Mouse (Mus musculus) kidney, adult 10 weeks (tissue): ENCODE results near the gene Tcl1. TPM values are rescaled to one million over a fixed set of nuclear protein-coding genes. Genes with fewer than 3 reads are reported as not detected.

ENCODE experiments used
- polyA plus RNA-seq: library from polyadenylated mRNA; stranded (reverse); fragments of 350-450 nt; fragmentation: Illumina TruSeq; extraction: RNeasy Lipid Tissue Mini Kit (QIAGEN cat#74804); gene quantifications from one replicate; pipeline ENCODE4 v1.2.3, GENCODE M21; 2014; ENCODE audit warnings: low read depth, low replicate concordance

Gene Tcl1
- polyA plus RNA-seq, result not detected

DNA sequence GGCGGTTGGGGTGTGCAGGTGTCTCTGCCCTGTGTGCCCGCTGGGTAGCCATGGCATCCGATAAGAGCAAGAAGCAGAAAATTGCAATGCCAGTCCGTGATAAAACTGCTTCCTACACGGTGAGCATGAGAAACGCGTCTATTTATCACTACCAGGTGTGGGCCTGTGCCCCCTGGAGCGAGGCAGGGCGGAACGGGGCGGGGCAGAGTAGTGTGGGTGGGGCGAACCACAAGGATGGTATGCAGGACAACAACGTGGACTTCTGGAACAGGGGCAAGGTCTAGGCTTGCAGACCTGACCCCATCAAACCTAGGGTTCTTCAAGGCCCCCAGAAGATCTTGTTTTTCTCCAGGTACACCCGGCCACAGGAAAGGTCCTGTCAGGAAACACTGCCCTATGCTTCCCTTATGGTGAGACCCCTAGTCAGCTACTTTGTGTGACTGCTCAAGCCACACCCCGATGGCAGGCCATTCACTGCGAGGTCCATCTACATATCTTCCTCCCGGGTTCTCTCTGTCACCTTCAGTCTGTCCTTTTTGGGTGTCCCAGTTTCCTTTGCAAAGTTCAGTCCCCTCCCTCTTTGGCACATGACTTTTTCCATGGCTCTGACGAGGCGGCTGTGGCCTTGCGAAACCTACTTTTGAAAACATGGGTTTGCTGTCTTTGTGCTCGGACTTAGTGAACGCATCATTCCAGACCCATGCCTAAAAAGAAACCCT lies at the start of gene Tcl1:
Gene Tcl1 (minus strand): TSS at position 193 of the 719 bp plus-strand sequence.

GRCm38 (mm10) chr12:105201657-105202056 lies 20.9 kb downstream of the Tcl1 start, which contains the start of gene Tcl1b4:
Tcl1b4 (plus strand) TSS chr12:105201957.

GRCm38 (mm10) chr12:105190743-105191142 lies 31.9 kb downstream of the Tcl1 start, which contains the start of gene Tcl1b3:
Tcl1b3 (plus strand) TSS chr12:105191043.

DNA sequence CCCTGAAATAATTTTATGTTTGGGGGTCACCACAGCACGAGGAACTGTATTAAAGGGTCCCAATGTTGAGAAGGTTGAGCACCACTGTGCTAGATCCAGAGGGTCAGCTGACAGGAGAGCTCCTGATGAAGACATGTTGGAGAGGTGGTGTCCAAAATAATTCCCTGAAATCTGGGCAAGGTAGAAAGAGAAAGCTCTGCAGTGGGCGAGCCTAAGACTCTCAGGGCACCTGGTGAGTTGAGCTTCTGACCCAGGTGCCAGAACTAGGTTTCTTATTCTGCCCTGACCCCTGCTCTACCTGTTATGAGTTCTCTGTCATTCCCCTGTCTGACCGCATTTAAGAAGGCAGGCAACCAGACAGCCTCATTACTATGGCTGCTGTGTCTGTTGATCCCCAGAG lies 46.5 kb downstream of the Tcl1 start, which contains the start of gene Tcl1b5:
Gene Tcl1b5 (plus strand): TSS at position 301 of the 400 bp plus-strand sequence.

Other genes with a start within 250 kb of the Tcl1 start
- 1.2 TPM for gene Syne3, start 213.0 kb downstream of the Tcl1 start, polyA plus RNA-seq
- 26.5 TPM for gene Glrx5, start 190.1 kb downstream of the Tcl1 start, polyA plus RNA-seq
- not detected for gene Tcl1b2, start 76.8 kb downstream of the Tcl1 start, polyA plus RNA-seq
- not detected for gene Tcl1b1, start 63.1 kb downstream of the Tcl1 start, polyA plus RNA-seq
- gene Tcl1b5, start 46.4 kb downstream of the Tcl1 start, polyA plus RNA-seq, result not detected
- gene Tcl1b3, start 31.8 kb downstream of the Tcl1 start, polyA plus RNA-seq, result not detected
- gene Tcl1b4, start 20.8 kb downstream of the Tcl1 start, polyA plus RNA-seq, result not detected
- gene Tunar, start 111.1 kb upstream of the Tcl1 start, polyA plus RNA-seq, result not detected
- gene D430019H16Rik, start 231.1 kb upstream of the Tcl1 start, polyA plus RNA-seq, result 1.8 TPM